Mouse (Mus musculus): Measurements from ENCODE around the gene Inpp4b.

The Inpp4b gene

DNA sequence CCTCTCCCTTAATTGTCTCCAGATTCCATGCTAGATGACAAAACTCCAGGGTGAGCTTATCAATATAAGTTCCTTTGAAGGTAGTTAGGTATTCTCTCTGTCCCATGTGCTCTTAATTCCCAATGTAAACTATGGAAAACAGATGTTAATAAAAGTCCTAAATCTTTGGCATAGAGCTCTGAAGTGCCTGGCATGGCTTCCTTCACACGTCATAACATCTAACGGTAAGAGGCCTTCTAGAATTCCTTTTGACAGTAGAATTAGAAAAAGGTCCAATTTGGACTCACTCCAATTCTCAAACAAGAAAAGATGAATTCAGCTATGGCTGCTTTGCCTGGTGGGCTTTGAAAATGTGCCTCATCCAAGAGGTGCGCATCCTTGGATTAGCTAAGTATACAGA, 236.6 kb downstream of the Inpp4b start:
- no peak for DNase-seq (ENCODE audit: low spot score in 2 of 2)

DNA sequence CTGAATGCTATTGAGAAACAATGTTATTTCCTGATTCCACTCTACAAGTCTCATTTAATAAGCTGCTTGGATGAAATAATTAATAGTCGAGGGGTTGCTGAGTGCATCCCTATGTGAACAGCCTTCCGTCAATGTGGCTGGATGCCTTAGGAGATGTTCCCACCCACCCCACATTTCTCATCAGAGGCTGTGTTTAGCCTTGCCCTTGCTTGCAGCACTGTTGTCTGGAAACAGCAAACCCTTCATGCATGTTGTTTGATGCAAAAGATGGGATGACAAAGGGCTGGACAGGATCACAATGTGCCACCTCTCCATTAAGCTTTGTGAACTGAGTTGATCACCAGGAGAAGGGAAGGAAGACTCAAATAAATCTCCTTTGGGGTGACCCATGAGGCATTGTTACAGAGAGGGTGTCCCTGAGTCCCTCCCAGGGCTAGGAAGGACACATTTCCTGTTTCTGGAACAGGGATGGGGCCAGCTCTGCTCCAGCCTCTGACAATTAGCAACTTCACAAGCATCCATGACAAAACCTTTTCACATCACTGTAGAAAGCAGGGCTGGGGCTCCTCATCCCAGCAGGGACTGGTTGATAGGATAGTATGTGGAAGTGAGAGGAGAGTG, 239.6 kb downstream of the Inpp4b start:
- DNase-seq (ENCODE audit: low spot score in 2 of 2): no peak

DNA sequence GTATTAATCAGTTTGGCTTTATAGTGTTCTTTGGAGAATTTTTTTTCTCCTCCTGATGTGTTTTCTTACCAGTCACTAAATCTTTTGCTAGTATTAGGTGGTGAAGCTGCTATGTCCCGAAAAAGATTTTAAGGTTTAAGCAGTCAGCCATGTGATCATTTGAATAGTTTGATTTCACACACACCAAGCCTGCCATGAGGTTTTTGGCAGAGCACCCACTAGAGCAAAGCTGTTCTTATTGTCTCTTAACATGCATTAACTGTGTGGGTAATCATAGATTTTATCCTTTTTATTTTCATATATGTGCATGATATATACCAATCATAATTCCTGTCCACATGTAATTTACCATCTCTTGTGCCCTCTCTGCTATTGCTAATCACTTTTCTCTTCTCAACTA, 240.6 kb downstream of the Inpp4b start:
- DNase-seq (ENCODE audit: low spot score in 2 of 2): no peak

DNA sequence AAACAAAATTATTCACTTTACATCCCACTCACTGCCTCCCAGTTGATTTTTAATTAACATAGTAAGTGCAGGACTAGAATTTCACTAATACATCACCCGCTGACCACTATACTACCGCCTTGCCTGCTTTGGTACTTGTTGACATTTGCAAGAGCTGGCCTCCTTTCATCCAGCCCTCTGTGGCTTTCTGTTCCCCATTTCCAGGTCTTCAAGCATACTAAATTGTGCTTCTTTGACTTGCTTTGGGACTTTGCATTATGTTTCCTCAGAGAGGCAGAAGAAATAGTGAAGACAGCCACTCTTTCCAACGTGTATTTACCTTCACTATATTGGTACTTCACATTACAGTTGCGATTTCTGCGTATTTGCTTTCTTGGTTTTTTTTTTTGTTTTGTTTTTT, 244.4 kb downstream of the Inpp4b start:
- no peak for DNase-seq (ENCODE audit: low spot score in 2 of 2)

DNA sequence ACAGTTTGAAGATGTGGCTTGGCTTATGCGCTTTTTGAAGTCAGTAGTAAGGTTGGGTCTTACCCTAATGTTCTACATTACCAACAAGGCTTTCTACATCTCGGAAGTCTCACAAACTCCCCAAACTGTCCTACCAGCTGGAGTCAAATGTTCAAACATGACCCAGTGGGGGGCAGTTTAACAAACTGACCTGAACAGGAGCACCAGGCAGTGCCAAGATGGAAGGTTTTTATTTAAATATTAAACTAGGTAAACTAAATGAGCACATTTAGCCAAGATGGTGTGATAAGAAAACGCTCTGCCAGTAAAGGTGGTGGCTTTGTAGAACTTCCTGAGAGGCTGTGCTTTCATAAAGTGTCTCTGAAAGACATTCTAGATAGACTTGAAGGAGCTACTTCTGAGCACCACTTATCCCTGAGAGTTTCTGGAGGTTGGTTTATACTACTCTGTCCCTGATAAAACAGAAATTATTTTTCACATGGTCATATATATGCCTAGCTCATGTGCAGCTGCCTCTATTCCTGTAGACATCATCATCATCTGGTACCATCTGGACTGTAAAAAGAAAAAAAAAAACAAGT, 251.9 kb downstream of the Inpp4b start:
- no peak for DNase-seq (ENCODE audit: low spot score in 2 of 2)

DNA sequence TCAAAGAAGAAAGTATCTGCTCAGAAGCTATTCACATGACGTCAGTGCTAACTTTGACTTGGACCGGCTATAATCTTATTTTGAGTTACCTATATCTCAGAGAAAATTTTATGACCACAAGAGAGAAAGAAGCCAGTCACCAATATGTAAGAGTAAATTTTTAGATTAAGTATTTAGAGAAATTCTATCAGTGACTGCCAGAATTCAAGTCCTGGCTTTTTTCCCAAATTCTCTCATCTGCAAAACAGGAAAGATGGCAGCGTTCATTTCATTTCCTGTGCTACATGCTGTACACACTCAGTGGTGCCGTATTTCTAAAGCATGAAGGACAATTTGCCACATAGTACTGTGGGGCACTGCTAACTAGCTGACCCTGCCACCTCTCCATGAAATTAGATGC, 256.9 kb downstream of the Inpp4b start:
- no peak for DNase-seq (ENCODE audit: low spot score in 2 of 2)

DNA sequence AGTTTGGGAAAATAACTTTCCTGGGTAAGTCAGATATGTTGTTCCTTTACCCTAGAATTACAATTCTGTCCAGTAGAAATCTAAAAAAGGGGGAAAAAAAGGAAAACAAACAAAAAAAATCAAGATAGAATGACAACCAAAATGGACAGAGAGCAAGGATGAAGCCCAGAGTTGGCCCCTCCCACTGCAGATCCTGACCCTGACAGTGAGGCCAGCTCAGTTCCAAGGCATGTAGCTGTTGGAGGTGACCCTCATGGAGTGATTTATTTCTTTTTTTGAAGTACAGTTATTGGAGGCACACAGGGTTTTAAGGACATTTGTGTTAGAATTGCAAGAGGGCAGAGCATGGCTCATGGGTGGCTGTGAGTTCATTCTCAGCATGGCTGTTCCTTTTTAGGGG, 258.8 kb downstream of the Inpp4b start:
- no peak for DNase-seq (ENCODE audit: low spot score in 2 of 2)

DNA sequence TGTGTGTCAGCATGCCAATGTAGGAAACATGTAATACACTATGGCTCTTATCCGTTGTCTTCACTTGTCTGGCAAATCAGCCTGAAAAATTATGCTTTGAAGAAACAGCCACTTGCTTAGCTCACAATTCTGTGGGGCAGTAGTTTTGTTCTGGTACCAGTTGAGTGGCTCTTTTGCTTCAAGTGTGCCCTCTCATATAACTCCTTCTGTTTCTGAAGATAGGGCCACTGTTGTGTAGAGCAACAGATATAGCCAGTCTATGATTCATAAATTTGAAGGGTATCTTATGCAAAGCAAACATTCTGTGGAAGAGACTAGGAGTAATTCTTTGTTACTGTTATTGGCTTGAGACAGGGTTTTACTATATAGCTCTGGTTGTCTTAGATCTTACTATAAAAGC, 265.7 kb downstream of the Inpp4b start:
- DNase-seq (ENCODE audit: low spot score in 2 of 2): no peak

DNA sequence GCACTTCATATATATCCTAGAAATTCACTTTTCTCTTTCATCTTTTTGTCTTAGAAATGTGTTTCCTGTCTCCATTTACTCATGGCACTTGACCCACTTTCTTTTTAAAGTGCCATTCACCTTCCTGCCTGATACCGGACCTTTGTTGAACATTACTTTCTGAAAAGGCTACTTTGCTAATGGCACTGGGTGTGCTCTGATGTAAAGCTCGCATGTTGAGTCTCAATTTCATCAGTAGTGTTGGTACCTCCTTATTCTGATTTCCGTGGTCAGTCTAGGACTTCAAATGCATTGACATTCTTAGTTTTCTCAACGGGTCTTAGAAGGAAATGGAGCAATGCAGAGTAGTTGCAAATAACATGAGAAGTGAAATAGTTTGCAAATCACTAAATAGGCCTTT, 266.7 kb downstream of the Inpp4b start:
- DNase-seq (ENCODE audit: low spot score in 2 of 2): no peak

DNA sequence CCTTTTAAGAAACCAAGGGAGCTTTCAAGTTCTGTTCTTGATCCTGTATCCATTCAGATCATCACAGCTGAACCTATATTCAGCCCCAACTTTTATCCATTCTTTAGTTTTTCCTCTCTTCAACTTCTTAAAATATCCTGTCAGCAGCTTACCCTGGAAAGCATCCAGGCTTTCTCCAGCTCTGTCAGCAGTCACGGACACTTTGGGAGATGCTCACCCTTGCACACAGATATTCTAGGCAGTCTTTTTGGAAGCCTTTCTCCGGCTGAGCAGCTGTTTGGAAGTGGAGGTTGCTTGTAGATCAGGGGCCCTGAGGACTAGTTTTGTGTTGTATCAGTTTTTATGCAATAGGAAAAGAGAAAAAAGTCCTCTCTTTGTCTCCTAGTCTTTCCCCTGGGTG, 270.3 kb downstream of the Inpp4b start:
- no peak for DNase-seq (ENCODE audit: low spot score in 2 of 2)

DNA sequence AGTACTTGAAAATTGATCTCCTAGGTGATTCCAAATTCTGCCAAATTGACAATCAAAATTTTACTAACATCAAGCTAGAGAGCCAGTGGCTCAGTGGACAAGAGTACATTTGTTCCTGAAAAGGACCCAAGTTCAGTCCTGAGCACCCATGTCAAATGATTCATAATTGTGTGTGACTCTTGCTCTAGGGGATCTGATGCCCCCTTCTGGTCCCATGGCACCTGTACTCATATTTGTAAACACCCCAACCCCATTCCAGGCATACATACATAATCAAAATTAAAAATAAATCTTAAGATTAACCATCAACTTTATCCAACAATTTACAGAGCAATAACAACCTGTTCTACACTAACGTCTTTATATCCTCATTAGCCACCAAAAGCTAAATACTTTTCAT, 271.8 kb downstream of the Inpp4b start:
- DNase-seq (ENCODE audit: low spot score in 2 of 2): no peak

DNA sequence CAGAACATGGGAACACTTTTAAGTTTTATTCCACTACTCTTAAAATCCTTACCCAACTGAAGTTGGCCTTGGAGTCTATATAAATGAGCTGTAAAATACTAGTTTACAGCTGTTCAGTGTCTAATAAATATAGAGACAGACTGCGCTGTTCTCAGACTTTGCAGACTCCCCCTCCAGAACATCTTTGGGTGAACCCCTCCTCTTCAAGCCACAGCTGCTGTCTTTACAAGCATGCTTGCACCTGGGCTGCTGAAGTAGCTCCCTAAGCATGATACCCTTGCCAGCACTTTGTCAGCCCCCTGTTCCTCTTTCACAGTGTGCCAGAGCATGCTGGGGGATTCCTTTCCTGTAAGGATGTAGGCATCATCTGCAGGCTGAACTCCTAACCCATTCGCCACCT, 272.2 kb downstream of the Inpp4b start:
- DNase-seq (ENCODE audit: low spot score in 2 of 2): no peak

DNA sequence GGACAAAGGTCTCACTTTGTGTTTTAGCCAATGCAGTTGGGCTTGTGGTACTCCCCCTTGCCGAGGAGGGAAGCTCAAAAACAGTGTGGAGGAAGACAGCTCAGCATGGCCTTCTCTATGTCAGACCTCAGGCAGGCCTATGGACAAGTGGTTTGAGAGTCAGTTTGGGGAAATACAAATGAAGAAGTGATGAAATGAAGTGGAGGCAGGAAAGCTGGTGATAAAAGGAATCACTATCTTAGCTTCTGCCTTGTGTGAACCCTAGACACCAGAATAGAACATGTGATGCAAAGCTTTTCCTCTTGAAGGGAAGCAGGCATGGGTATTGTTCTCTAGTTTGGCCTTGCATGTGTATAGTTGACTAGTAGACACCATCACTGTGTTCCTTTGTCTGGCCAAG, 273.2 kb downstream of the Inpp4b start:
- DNase-seq (ENCODE audit: low spot score in 2 of 2): no peak

DNA sequence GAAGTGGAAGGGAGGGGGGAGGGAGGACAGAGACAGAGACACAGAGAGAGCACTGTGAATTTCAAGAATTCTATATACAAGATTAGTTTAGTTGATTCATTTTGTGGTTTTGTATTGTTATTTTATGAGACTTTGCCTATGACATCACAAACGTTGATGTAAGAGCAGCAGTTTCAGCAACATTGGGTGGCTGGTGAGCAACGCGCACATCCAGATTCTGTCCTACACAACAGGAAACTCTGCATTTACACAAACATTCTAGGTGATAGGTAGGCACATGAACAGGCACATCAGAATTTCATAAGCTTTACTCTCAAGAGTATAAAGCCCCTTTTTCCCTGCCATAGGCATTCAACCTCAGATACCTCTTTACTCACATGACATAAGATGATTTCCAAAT, 276.6 kb downstream of the Inpp4b start:
- DNase-seq (ENCODE audit: low spot score in 2 of 2): no peak

DNA sequence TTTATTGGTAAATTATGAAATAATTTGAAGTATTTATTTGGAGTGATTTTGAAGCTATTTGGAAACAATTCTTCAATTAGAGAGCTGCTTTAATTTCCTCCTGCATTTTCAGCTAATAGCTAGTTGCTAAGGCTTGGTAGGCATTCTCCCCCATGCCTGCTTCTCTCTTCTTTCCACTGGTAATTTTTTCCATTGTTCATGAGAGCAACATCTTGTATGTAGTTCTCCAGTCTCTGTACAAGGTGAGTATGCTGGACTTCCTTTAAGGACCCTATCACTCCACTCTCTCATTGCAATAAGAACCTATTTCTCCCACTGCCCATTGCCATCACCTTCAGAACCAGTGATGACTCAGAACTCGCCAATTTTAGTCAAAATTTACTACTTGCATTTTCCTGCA, 292.7 kb downstream of the Inpp4b start:
- DNase-seq (ENCODE audit: low spot score in 2 of 2): no peak

DNA sequence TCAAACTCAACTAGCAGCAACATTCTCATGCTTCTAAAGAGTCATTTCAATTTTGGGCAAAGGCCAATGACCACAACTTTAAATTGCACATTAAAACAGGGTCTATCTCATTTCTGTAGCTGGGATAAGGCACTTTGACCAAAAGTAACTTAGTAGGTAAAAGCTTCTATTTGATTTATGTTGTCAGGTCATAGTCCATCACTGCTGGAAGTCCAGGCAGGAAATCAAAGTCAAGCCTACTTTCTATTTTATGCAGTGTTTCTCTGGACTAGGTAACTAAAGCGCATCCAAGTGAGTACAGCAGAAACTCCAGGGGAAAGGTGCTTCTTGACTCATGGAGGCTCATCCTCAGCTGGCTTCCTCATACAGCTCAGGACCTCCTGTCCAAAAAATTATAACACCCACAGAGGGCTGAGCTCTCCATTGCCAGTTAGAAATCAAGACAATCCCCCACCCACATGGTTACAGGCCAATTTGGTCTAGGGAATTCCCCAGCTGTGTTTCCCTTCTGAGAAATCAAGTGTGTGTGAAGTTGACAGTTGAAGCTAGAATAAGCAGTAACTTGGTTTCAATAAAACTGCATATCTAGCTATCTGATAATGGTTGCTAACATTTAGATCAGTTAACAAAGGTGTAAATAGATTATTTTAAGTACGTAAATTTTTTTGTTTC, 293.7 kb downstream of the Inpp4b start:
- DNase-seq (ENCODE audit: low spot score in 2 of 2): no peak

DNA sequence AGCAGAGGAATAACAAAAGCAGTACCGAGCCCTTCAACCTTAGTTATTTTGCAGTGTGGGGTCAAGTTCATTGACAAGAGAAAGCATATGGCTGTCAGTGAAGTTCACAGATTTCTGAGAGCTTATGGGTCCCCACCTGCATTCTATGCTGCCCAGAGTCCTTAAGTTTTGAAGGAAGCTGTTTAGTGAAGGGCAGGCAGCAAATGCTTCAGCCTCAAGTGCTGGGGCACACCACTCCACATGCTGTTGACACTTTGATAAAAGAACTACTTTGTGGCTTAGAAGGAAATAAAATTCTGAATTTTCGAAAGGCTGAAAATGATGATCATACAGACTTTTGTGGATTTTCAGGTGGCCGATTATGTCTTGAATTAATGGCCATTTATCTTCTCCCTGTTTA, 296.1 kb downstream of the Inpp4b start:
- DNase-seq (ENCODE audit: low spot score in 2 of 2): no peak

DNA sequence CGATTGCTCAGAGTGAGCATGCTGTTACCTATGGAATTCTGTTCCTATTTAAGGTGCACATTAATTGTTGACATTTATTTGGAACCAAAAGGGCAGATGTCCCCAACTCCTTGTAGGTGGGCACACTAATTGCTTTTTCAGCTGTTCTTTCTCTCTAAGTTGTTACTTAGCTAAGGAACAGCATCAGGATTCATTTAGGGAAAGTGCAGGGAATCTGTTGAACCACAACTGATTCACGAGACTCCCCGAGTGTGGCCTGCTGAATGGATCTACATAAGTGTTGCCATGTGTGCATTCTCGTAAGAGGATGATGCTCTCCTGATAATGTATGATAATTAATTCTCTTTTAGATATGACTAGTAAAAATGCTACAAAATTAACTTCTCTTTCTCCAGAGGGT, 297.5 kb downstream of the Inpp4b start:
- DNase-seq (ENCODE audit: low spot score in 2 of 2): no peak

DNA sequence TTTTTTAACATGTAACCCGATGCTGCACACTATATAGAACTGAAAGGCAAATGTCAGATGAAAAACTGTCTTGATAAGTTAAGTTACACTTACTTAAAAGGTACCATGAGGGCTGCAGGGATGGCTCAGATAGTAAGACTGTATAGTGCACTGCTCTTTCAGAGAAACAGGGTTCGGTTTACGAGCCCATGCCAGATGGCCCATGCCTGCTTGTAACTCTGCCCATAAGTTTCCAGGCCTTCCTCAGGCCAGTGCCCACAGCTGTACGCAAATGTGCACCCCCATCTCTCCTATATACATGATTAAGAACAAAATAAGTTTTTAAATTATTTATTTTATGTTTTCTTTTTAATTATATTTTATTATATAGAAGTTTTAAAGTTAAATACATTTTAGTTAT, 300.7 kb downstream of the Inpp4b start:
- no peak for DNase-seq (ENCODE audit: low spot score in 2 of 2)

DNA sequence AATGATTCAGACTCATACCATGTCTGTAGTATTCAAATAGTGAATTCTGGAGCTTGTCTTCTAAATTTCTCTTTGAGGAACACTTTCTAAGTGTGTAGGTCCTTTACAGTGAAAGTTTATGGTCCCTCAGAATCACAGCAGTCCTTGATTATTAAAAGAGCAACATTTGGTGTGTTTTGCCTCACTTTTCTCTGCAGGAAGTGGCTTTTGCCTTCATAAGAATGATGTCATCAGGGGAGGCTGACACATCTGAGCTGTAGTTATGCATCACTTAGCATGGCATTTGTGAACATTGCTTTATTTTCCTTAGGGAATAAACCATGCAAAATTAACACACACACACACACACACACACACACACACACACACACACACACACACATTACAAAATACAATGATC, 349.8 kb downstream of the Inpp4b start:
- no peak for DNase-seq (ENCODE audit: low spot score in 2 of 2)

DNA sequence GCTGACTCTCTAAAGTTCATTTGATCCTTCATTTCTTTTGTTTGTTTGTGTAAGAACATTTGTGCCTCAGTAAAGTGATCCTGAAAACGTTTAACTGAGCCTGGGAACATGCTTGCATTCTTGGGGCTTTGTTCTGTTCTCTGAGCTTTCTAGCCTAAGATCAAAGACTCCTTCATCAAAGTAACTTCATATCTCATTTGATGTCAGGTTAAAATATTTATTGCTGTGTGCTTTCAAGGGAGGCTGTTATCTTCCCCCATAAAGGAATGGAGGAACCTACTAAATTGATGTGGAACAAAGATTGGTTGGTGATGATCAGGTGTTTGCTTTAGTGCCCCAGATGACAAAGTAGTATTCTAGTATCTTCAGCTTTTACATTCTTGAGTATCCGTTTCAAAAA, 352.5 kb downstream of the Inpp4b start:
- no peak for DNase-seq (ENCODE audit: low spot score in 2 of 2)

DNA sequence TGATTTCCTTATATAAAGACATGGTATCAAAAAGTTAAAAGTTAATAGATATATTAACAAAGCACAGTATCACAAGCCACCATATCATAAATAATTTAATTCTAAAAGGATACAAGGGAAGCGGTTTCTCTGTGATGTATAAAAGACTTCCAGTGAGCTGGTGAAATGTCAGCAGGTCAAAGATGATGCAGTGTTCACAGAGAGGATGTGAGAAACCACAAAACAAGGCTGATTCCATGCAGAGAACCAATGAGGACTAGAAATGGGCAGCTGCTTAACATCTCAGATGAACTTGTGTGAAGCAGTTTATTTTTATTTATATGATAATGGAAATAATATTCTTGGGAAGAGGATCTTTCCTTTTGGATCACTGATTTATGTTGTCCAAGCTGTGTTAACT, 359.7 kb downstream of the Inpp4b start:
- DNase-seq (ENCODE audit: low spot score in 2 of 2): no peak

DNA sequence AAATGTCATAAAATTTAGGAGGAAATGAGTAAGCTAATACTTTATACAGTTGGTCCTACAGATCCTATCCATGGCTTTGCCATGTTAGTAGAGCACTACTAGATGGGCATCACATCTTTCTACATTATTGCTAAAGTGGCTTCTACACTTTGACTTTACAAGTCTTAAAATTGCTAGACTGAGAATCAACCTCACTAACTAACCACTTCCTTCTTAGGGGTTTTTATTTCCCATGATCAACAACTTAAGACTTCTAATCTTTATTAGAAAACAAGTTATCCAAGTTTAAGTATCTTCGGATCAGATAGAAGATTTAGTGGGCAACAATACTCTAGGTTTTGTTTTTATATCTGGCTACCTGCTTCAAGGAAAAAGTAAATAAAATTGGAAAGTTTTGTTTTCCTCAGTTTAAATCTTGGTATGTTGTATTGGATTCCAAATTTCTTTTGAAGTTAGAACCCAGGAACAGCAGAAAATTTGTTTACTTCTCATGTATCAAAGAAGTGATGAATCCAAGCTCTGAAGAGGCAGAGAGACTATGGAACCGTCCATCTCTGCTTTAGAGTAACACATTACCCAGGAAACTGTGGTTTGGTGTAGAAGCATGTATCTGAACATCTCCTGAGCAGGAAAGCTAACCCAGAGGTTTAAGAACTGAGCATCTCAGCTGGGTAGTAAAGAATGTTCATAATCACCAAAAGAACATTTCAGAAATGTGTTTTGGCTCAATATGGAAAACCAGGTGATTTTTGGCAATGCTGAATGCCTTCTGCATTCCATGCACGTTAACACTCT, 361.4 kb downstream of the Inpp4b start:
- no peak for DNase-seq (ENCODE audit: low spot score in 2 of 2)
